Mouse (Mus musculus): ENCODE results near the gene Cdc42se1.

GRCm38 (mm10) chr3:95283589-95283941 lies 55.0 kb downstream of the Cdc42se1 start:
- TF ChIP-seq CTCF (IDR thresholded peaks at IDR 0.05; ENCODE audit: extremely low read depth, insufficient read length, insufficient replicate concordance, low read depth, low read length) (no peak), POLR2A (IDR thresholded peaks at IDR 0.05; ENCODE audit: low read depth, low read length) (no peak)

All from small intestine, adult 2 months (tissue).